Mouse (Mus musculus) bone marrow, adult 2 months (tissue): ENCODE results near the gene Ppif.

ENCODE experiments used
- CTCF ChIP-seq: fragments of 200-500 bp; IDR thresholded peaks from 2 replicates; pipeline ENCODE4 v1.5.1; 2011; ENCODE audit warnings: low read length, control low read depth; ENCODE audit not compliant: control insufficient read depth, insufficient read depth
- POLR2A ChIP-seq: fragments of 200-500 bp; IDR thresholded peaks from 2 replicates; pipeline ENCODE4 v1.6.1; 2011; ENCODE audit warnings: low read depth, mild to moderate bottlenecking, control low read depth, low read length, borderline replicate concordance; ENCODE audit not compliant: control insufficient read depth

DNA sequence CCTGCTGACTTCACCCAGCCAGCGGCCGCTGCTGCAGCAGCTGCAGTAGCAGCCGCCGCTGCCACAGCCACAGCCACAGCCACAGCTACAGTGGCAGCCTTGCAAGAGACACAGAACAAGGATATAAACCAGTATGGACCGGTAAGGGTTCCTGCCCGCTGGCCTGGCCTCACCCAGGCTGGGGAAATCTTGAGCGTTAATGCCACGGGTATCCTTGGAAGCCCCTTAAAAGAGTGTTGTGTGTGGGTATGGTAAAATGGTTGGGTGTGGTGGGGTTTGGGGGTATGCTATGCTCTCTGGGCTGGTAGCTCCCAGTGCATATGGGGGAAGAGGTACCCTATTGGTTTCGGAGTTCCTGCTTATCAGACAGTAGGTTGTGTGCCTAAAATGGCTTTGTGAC lies 48.2 kb upstream of the Ppif start:
- no peak for TF ChIP-seq CTCF
- TF ChIP-seq POLR2A: no peak
